Mouse (Mus musculus): ENCODE results near the gene Gja1. TPM values are rescaled to one million over a fixed set of nuclear protein-coding genes. Genes with fewer than 3 reads are reported as not detected.
"Not testable (repeated sequence)": the region's sequence is repeated elsewhere in the genome, so short reads cannot be mapped to it uniquely, and the experiment has no call there.

Gene Gja1
- polyA plus RNA-seq, 1 experiment from 2014 or later = 84.8 TPM

- Histone ChIP-seq H3K36me3 (ENCODE audit: control insufficient read depth, insufficient read depth, low read length) (no peaks in the 10 kb centered on the region), H3K4me3 (ENCODE audit: low read depth, low read length) (no peak overlapping the region), H3K9ac (replicated peaks; ENCODE audit: low read depth, low read length) (no peak overlapping the region), H3K9me3 (ENCODE audit: control insufficient read depth, low read depth, low read length) (no peaks in the 10 kb centered on the region), H3K4me2 (replicated peaks; ENCODE audit: low read depth, low read length) (no peak overlapping the region), H3K4me1 (ENCODE audit: control insufficient read depth, insufficient read depth, low read length) (no peaks in the 10 kb centered on the region), H3K27me3 (ENCODE audit: control insufficient read depth, insufficient read depth, low read length) (no peaks in the 10 kb centered on the region), H3K27ac (ENCODE audit: low read length) (no peak overlapping the region)
- no peak for ATAC-seq (ENCODE audit: insufficient number of reproducible peaks, insufficient read depth, low FRiP score, low read depth)
- WGBS = 93% methylated on average over 2 of the region's 2 CpGs
These were observed 21.2 kb downstream of the Gja1 start for GRCm38 (mm10) chr10:56398310-56398709.

GRCm38 (mm10) chr10:56401396-56401795 lies 24.3 kb downstream of the Gja1 start:
- H3K27me3 ChIP-seq (ENCODE audit: control insufficient read depth, insufficient read depth, low read length); H3K4me3 ChIP-seq (ENCODE audit: low read depth, low read length); H3K9ac ChIP-seq (replicated peaks; ENCODE audit: low read depth, low read length); H3K27ac ChIP-seq (ENCODE audit: low read length); H3K36me3 ChIP-seq (ENCODE audit: control insufficient read depth, insufficient read depth, low read length); H3K9me3 ChIP-seq (ENCODE audit: control insufficient read depth, low read depth, low read length); ATAC-seq (ENCODE audit: insufficient number of reproducible peaks, insufficient read depth, low FRiP score, low read depth); H3K4me2 ChIP-seq (replicated peaks; ENCODE audit: low read depth, low read length); H3K4me1 ChIP-seq (ENCODE audit: control insufficient read depth, insufficient read depth, low read length): not testable (repeated sequence)
- 93% methylated on average over 8 of the region's 8 CpGs for WGBS

- no peak overlapping the region for H3K4me3 ChIP-seq (ENCODE audit: low read depth, low read length)
- H3K9me3 ChIP-seq (ENCODE audit: control insufficient read depth, low read depth, low read length) = no peaks in the 10 kb centered on the region
- H3K4me1 ChIP-seq (ENCODE audit: control insufficient read depth, insufficient read depth, low read length) = no peaks in the 10 kb centered on the region
- no peaks in the 10 kb centered on the region for H3K27me3 ChIP-seq (ENCODE audit: control insufficient read depth, insufficient read depth, low read length)
- 70% methylated on average over 9 of the region's 9 CpGs for WGBS
- H3K36me3 ChIP-seq (ENCODE audit: control insufficient read depth, insufficient read depth, low read length) = no peaks in the 10 kb centered on the region
- ATAC-seq (ENCODE audit: insufficient number of reproducible peaks, insufficient read depth, low FRiP score, low read depth) = no peak
- H3K27ac ChIP-seq (ENCODE audit: low read length) = no peak overlapping the region
- no peak overlapping the region for H3K9ac ChIP-seq (replicated peaks; ENCODE audit: low read depth, low read length)
- H3K4me2 ChIP-seq (replicated peaks; ENCODE audit: low read depth, low read length) = no peak overlapping the region
These were observed 28.8 kb downstream of the Gja1 start for GRCm38 (mm10) chr10:56405934-56406333.

- Histone ChIP-seq H3K4me2 (replicated peaks; ENCODE audit: low read depth, low read length) (no peak overlapping the region), H3K27ac (ENCODE audit: low read length) (no peak overlapping the region), H3K36me3 (ENCODE audit: control insufficient read depth, insufficient read depth, low read length) (no peaks in the 10 kb centered on the region), H3K27me3 (ENCODE audit: control insufficient read depth, insufficient read depth, low read length) (no peaks in the 10 kb centered on the region), H3K9me3 (ENCODE audit: control insufficient read depth, low read depth, low read length) (no peaks in the 10 kb centered on the region), H3K4me3 (ENCODE audit: low read depth, low read length) (no peak overlapping the region), H3K9ac (replicated peaks; ENCODE audit: low read depth, low read length) (no peak overlapping the region), H3K4me1 (ENCODE audit: control insufficient read depth, insufficient read depth, low read length) (no peaks in the 10 kb centered on the region)
- WGBS = 86% methylated on average over 6 of the region's 6 CpGs
- no peak for ATAC-seq (ENCODE audit: insufficient number of reproducible peaks, insufficient read depth, low FRiP score, low read depth)
These were observed 29.4 kb downstream of the Gja1 start for GRCm38 (mm10) chr10:56406386-56407130.

GRCm38 (mm10) chr10:56415894-56416570 lies 38.9 kb downstream of the Gja1 start:
- Histone ChIP-seq H3K27ac (ENCODE audit: low read length) (no peak overlapping the region), H3K4me2 (replicated peaks; ENCODE audit: low read depth, low read length) (no peak overlapping the region), H3K4me3 (ENCODE audit: low read depth, low read length) (no peak overlapping the region), H3K27me3 (ENCODE audit: control insufficient read depth, insufficient read depth, low read length) (no peaks in the 10 kb centered on the region), H3K36me3 (ENCODE audit: control insufficient read depth, insufficient read depth, low read length) (no peaks in the 10 kb centered on the region), H3K9ac (replicated peaks; ENCODE audit: low read depth, low read length) (no peak overlapping the region), H3K4me1 (ENCODE audit: control insufficient read depth, insufficient read depth, low read length) (no peaks in the 10 kb centered on the region), H3K9me3 (ENCODE audit: control insufficient read depth, low read depth, low read length) (no peaks in the 10 kb centered on the region)
- WGBS = 54% methylated on average over 7 of the region's 7 CpGs
- no peak for ATAC-seq (ENCODE audit: insufficient number of reproducible peaks, insufficient read depth, low FRiP score, low read depth)

GRCm38 (mm10) chr10:56422518-56422917 lies 45.4 kb downstream of the Gja1 start:
- 77% methylated on average over 4 of the region's 4 CpGs for WGBS
- Histone ChIP-seq H3K4me1 (ENCODE audit: control insufficient read depth, insufficient read depth, low read length) (no peaks in the 10 kb centered on the region), H3K27ac (ENCODE audit: low read length) (no peak overlapping the region), H3K4me2 (replicated peaks; ENCODE audit: low read depth, low read length) (no peak overlapping the region), H3K4me3 (ENCODE audit: low read depth, low read length) (no peak overlapping the region), H3K27me3 (ENCODE audit: control insufficient read depth, insufficient read depth, low read length) (no peaks in the 10 kb centered on the region), H3K36me3 (ENCODE audit: control insufficient read depth, insufficient read depth, low read length) (no peaks in the 10 kb centered on the region), H3K9ac (replicated peaks; ENCODE audit: low read depth, low read length) (no peak overlapping the region), H3K9me3 (ENCODE audit: control insufficient read depth, low read depth, low read length) (no peaks in the 10 kb centered on the region)
- ATAC-seq (ENCODE audit: insufficient number of reproducible peaks, insufficient read depth, low FRiP score, low read depth) = no peak

GRCm38 (mm10) chr10:56425016-56425798 lies 48.1 kb downstream of the Gja1 start:
- 82% methylated on average over 15 of the region's 15 CpGs for WGBS
- no peaks in the 10 kb centered on the region for H3K9me3 ChIP-seq (ENCODE audit: control insufficient read depth, low read depth, low read length)
- H3K36me3 ChIP-seq (ENCODE audit: control insufficient read depth, insufficient read depth, low read length) = no peaks in the 10 kb centered on the region
- no peak overlapping the region for H3K4me2 ChIP-seq (replicated peaks; ENCODE audit: low read depth, low read length)
- no peaks in the 10 kb centered on the region for H3K4me1 ChIP-seq (ENCODE audit: control insufficient read depth, insufficient read depth, low read length)
- no peak overlapping the region for H3K4me3 ChIP-seq (ENCODE audit: low read depth, low read length)
- ATAC-seq (ENCODE audit: insufficient number of reproducible peaks, insufficient read depth, low FRiP score, low read depth) = no peak
- H3K9ac ChIP-seq (replicated peaks; ENCODE audit: low read depth, low read length) = no peak overlapping the region
- H3K27ac ChIP-seq (ENCODE audit: low read length) = no peak overlapping the region
- H3K27me3 ChIP-seq (ENCODE audit: control insufficient read depth, insufficient read depth, low read length) = no peaks in the 10 kb centered on the region

GRCm38 (mm10) chr10:56426369-56426768 lies 49.2 kb downstream of the Gja1 start:
- WGBS = 66% methylated on average over 4 of the region's 4 CpGs
- no peak overlapping the region for H3K9ac ChIP-seq (replicated peaks; ENCODE audit: low read depth, low read length)
- ATAC-seq (ENCODE audit: insufficient number of reproducible peaks, insufficient read depth, low FRiP score, low read depth) = no peak
- H3K4me2 ChIP-seq (replicated peaks; ENCODE audit: low read depth, low read length) = no peak overlapping the region
- no peak overlapping the region for H3K27ac ChIP-seq (ENCODE audit: low read length)
- H3K36me3 ChIP-seq (ENCODE audit: control insufficient read depth, insufficient read depth, low read length) = no peaks in the 10 kb centered on the region
- no peak overlapping the region for H3K4me3 ChIP-seq (ENCODE audit: low read depth, low read length)
- no peaks in the 10 kb centered on the region for H3K4me1 ChIP-seq (ENCODE audit: control insufficient read depth, insufficient read depth, low read length)
- H3K9me3 ChIP-seq (ENCODE audit: control insufficient read depth, low read depth, low read length) = no peaks in the 10 kb centered on the region
- H3K27me3 ChIP-seq (ENCODE audit: control insufficient read depth, insufficient read depth, low read length) = no peaks in the 10 kb centered on the region
